Mouse (Mus musculus): ENCODE measurements around the gene Bcas3.
"Not testable (repeated sequence)": the region's sequence is repeated elsewhere in the genome, so short reads cannot be mapped to it uniquely, and the experiment has no call there.

The Bcas3 gene

DNA sequence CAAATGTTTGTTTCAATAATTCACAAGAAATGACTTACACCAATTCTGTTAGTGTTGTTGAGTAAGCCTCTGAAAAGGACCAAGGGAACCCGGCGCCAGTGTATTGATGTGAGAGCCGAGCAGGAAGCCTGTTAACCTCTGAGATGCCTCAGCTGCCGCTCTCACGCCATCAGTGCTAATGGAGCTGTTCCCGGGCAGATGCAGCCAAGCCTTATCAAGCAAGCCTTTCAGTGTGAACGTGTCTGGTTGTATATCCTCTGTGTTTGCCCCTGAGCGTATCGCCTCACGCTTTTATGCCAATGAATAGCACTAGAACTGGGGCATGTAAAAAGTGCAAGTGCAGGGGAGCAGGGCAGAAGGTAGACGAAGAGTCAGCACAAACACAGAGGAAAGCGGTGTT lies 121.4 kb downstream of the Bcas3 start:
- no peak for DNase-seq (ENCODE audit: extremely low read depth, low read depth)

- peak; percentile 58 for DNase-seq (ENCODE audit: extremely low read depth, low read depth)
These were observed 129.9 kb downstream of the Bcas3 start for GRCm38 (mm10) chr11:85482737-85483467.

- DNase-seq (ENCODE audit: extremely low read depth, low read depth): no peak
These were observed 132.4 kb downstream of the Bcas3 start for GRCm38 (mm10) chr11:85485197-85485940.

DNA sequence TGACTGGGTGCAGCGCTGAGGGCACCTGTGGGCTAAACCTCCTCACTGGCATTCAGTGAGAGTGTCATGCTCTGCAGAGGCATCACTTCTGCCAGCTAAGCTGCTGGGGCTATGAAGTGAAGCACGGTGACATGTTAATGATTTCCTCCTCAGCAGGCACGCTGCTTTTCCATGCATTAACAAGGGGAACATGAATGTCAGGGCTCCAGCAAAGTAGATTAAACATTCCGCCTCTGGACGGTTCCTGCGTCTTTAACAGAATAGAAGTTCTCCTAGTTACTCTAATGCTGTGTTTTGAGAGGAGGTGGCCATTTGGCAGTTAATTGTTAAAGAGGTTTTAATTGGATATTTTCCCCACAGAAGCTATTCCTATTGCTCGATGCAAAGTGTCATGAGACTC lies 134.5 kb downstream of the Bcas3 start:
- DNase-seq (ENCODE audit: extremely low read depth, low read depth): no peak

GRCm38 (mm10) chr11:85492231-85492630 lies 139.3 kb downstream of the Bcas3 start:
- peak; percentile 52 for DNase-seq (ENCODE audit: extremely low read depth, low read depth)

- no peak for DNase-seq (ENCODE audit: extremely low read depth, low read depth)
These were observed 139.7 kb downstream of the Bcas3 start for GRCm38 (mm10) chr11:85492666-85493065.

DNA sequence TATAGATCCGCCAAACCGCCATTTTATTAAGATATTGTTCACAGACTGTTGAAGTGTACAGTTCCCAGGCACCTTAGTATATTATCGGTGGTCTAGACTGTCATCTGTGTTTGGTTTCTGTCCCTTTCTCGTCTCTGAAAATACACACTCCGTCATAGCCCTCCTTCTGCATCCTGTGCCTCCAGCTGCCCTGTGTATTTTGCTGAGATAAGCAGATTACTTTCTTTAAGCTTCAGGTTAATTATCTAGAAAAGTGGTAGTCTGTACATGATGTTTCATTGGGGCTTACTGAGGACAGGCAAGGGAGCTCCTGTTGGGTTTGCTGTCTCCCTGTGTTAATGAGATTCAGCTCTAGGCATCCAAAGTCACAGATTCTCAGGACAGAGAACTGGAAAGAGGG lies 146.6 kb downstream of the Bcas3 start:
- no peak for DNase-seq (ENCODE audit: extremely low read depth, low read depth)

- peak; percentile 20 for DNase-seq (ENCODE audit: extremely low read depth, low read depth)
These were observed 149.1 kb downstream of the Bcas3 start for GRCm38 (mm10) chr11:85502031-85502430.

GRCm38 (mm10) chr11:85504812-85505211 lies 151.8 kb downstream of the Bcas3 start:
- DNase-seq (ENCODE audit: extremely low read depth, low read depth): not testable (repeated sequence)

DNA sequence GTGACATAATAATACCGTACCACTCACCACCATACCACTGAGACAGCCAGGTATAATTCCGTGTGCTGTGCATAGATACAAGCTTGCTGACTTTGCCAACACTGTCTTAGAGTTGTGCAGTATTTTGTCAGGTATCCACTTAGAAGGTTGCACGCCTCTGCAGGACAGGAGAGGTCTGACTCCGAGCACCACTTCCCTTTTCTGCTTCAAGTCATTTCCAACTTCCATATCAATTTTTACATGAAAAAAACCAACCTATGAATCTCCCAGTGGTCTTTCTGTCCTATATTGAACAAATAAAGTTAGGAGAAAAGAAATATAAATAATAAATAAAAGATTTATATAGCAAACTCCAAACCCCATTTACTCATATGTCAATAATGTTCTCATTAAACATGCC lies 152.8 kb downstream of the Bcas3 start:
- peak; percentile 26 for DNase-seq (ENCODE audit: extremely low read depth, low read depth)

GRCm38 (mm10) chr11:85509334-85509733 lies 156.4 kb downstream of the Bcas3 start:
- no peak for DNase-seq (ENCODE audit: extremely low read depth, low read depth)

GRCm38 (mm10) chr11:85511270-85511904 lies 158.4 kb downstream of the Bcas3 start:
- DNase-seq (ENCODE audit: extremely low read depth, low read depth): no peak

- no peak for DNase-seq (ENCODE audit: extremely low read depth, low read depth)
These were observed 163.8 kb downstream of the Bcas3 start for GRCm38 (mm10) chr11:85516724-85517123.

DNA sequence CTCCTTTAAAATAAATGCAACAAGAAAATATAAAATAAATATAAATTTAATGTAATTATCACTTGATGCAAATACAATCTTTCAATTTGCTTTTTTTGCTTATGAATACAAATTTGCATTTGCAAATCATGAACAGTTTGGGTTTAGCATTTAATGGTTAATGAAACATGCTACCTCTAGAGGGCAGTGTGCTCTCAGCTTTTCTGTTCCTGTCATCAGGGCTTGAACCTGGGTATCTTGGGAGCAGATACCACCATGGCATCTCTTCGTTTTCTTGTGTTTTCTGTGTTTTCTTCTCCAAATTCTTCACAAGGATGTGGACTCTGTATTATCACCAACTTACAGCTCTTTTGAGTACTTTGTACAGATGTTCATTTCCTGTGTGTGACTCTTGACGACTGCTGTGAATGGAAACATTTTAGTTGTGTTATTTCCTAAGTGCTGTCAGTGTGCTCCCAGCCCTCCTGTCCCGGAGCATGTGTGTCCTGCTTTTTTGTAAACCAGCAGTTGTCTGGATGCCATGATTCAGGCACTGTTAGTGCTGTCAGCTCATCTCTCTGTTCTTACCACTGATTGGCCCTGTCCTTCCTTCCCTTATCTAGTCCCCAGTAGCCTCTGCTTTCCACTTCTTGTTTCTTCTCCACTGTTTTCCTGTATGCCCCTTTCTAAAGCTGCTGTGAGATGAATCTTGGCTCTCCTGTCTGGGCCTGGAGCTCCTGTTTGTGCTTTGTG lies 165.2 kb downstream of the Bcas3 start:
- peak; percentile 21 for DNase-seq (ENCODE audit: extremely low read depth, low read depth)

GRCm38 (mm10) chr11:85520236-85520635 lies 167.3 kb downstream of the Bcas3 start:
- no peak for DNase-seq (ENCODE audit: extremely low read depth, low read depth)

- DNase-seq (ENCODE audit: extremely low read depth, low read depth): no peak
These were observed 168.0 kb downstream of the Bcas3 start for GRCm38 (mm10) chr11:85520996-85521395.

DNA sequence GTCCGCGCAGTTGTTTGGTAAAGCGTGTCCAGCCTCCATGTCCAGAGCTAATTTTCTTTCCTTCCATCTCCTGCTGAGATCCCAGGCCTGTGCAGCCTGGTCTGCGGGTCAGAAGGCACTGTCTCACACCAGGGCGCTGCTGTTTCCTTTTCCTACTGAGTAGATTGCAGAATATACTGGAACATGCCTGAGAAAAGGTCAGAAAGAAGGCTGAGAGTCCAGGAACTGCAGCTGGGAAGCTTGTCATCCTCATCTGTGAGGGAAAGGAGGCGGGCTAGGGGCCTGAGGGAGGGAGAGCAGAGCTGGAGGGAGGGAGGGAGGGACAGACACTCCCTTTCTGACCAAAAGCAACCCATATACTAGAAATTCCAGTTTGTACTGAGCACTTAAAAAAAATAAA lies 170.7 kb downstream of the Bcas3 start:
- DNase-seq (ENCODE audit: extremely low read depth, low read depth): no peak

DNA sequence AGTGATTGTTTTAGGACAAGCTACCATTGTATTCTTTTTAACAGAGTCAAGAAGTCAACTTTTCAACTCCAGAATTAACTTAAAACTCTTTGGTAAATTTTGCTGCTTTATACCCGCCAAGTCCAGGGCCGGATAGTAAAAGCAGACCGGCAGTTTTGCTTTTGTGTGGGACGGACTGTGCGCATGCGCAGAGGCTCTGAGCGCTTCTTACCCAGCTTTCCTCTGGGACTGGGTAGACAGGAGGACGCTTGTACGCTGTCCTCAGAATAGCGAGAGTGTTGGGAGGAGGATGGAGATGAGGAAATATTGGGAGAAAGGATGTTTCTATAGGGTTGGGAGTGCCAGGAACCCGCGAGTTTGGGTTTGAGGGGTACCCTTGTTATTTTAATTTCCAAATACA lies 171.2 kb downstream of the Bcas3 start:
- DNase-seq (ENCODE audit: extremely low read depth, low read depth): no peak

- no peak for DNase-seq (ENCODE audit: extremely low read depth, low read depth)
These were observed 172.0 kb downstream of the Bcas3 start for GRCm38 (mm10) chr11:85524841-85525500.

DNA sequence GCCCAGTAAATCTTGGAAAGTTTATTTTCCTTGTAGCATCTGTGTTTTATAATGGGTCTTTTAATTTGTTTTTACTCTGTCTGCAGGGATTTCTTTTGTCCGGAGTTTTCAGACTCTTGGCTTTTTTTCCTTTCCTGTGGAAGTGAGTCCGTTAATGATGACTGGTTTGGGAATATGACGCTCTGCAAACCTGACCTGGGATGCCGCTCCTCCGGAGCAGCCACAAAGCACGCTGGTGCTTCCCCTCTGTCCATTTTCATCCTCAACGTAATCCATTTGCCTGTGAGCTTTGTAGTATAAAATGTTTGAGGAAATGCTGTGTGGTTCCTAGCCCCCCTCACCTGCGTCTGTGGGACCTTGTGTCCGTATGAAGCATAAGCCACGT lies 172.5 kb downstream of the Bcas3 start:
- DNase-seq (ENCODE audit: extremely low read depth, low read depth): no peak

Measured in MEL-GATA-1-ER (cell line).